Mouse (Mus musculus): Measurements from ENCODE around the gene Dram1.

- TF ChIP-seq CTCF (IDR thresholded peaks at IDR 0.05; ENCODE audit: borderline replicate concordance, insufficient read depth, low read length) (no peak), POLR2A (IDR thresholded peaks at IDR 0.05; ENCODE audit: low read depth, low read length) (no peak)
These were observed 26.3 kb downstream of the Dram1 start for GRCm38 (mm10) chr10:88352549-88352948.
